Mouse (Mus musculus) brain, embryonic 14.5 days (tissue): ENCODE measurements at regions not wholly inside any gene's neighbourhood (a gene's known extent, or its start where the extent isn't known, plus 50 kb on each side); places are given as distances from the start of the nearest gene placed in this dataset.

ENCODE experiments used
- CTCF ChIP-seq: fragments of 200-500 bp; IDR thresholded peaks from 2 replicates; pipeline ENCODE4 v1.5.1; 2012; ENCODE audit warnings: inconsistent platforms, mild to moderate bottlenecking, moderate library complexity, borderline replicate concordance; ENCODE audit not compliant: insufficient read depth, insufficient read length; ENCODE audit errors: extremely low read depth
- POLR2A ChIP-seq: fragments of 200-500 bp; IDR thresholded peaks from 2 replicates; pipeline ENCODE4 v1.6.1; 2012; ENCODE audit warnings: mild to moderate bottlenecking, inconsistent platforms, borderline replicate concordance; ENCODE audit not compliant: poor library complexity, insufficient read depth, insufficient read length, severe bottlenecking; ENCODE audit errors: extremely low read depth

DNA sequence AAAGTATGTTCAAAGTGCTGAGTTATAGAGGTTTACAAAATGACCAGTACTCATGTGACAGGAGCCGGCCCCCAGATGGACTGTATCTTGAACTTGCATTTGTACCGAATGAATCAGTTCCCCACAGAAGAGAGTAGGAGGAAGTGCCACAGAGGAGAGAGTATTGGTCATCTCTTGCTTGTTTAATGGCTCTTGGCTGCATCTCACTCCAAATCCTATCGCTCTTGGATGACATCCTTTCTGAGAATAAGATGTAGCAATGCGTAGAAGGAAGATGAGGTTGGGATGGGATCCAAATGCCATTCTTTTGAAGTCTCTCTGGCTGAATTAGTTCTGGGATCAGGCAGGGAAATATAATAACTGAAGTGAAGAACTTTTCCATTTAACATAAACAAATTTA lies 55.2 kb upstream of the Bmper start:
- TF ChIP-seq CTCF (no peak), POLR2A (no peak)
